Mouse (Mus musculus) stomach, postnatal 0 days (tissue): ENCODE measurements around the gene Sct.

ENCODE experiments used
- CTCF ChIP-seq: IDR thresholded peaks from 2 replicates; pipeline ENCODE4 v1.5.1; 2016; ENCODE audit warnings: antibody characterized with exemption, low read depth, mild to moderate bottlenecking, moderate library complexity
- EP300 ChIP-seq: optimal IDR thresholded peaks from 2 replicates; pipeline ENCODE3; 2016; ENCODE audit warnings: antibody characterized with exemption

DNA sequence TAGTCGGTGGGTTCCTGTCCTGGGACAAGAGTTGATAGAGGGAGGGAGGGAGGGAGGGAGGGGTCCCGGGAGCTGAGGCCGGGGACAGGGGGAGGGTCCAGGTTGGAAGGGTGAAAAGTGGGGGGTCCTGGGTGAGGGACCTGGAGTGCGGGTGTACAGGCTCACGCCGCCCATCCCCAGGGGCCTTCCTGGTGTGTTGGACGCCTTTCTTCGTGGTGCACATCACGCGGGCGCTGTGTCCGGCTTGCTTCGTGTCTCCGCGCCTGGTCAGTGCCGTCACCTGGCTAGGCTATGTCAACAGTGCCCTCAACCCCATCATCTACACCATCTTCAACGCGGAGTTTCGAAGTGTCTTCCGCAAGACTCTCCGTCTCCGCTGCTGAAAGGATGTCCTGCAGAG is 15.5 kb upstream of the Sct start:
- TF ChIP-seq EP300 (no peak), CTCF (no peak)
